In the genomic region with DNA sequence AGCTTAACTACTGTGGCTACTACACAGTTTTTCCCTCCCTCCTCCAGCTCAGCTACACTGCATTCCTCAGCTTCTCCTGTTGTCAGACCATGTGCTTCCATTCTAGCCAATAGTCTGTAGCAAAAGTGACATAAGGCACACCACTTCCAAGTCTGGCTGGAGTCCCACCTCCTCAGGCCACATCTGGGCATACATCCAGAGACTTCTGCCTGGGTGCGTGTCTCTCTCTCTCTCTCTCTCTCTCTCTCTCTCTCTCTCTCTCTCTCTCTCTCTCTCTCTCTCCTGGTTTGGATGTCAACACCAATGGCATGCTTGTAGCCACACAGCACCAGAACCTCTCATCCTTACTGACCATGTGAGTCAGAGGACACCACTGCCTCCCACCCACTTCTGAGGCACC, we compare ENCODE assay signal across 9 mouse cellular contexts. TPM values are rescaled to one million over a fixed set of nuclear protein-coding genes. Genes with fewer than 3 reads are reported as not detected.
A peak's percentile ranks its signal among the peaks of the same experiment; 100 is the strongest.
DNase-seq lines count a peak whose midpoint lies in the region; ATAC-seq and TF ChIP-seq lines count a peak whose summit lies in the region.
"Had no signal": no experiment of that assay in that cellular context is flagged by ENCODE, and none has a peak within 500 bp of the region (broad histone marks: within the 10 kb centered on the region; RNA-seq: fewer than 3 reads in every experiment).

No protein-coding gene starts in this region.

- H3K27me3 ChIP-seq in limb, embryonic 13.5 days = no peaks in the 10 kb centered on the region
- no peaks in the 10 kb centered on the region for H3K27me3 ChIP-seq in limb, embryonic 10.5 days (ENCODE audit: low read depth, poor library complexity, severe bottlenecking)
- H3K27me3 ChIP-seq in heart, embryonic 15.5 days = no peaks in the 10 kb centered on the region
- H3K27me3 ChIP-seq: midbrain, embryonic 13.5 days had no signal

- H3K4me3 ChIP-seq in limb, embryonic 13.5 days = no peak overlapping the region
- H3K4me3 ChIP-seq in limb, embryonic 10.5 days = no peak overlapping the region
- H3K4me3 ChIP-seq in heart, embryonic 15.5 days = no peak overlapping the region
- H3K4me3 ChIP-seq: midbrain, embryonic 13.5 days had no signal

- peak; percentile 87 for ATAC-seq in limb, embryonic 13.5 days (ENCODE audit: low FRiP score, low read depth)
- ATAC-seq in heart, embryonic 15.5 days (replicated peaks; ENCODE audit: insufficient number of reproducible peaks, insufficient read depth, low FRiP score, low read depth) = peak; percentile 83
- ATAC-seq: midbrain, embryonic 13.5 days had no signal

- no peak for TF ChIP-seq CTCF in brain, embryonic 14.5 days (IDR thresholded peaks at IDR 0.05; ENCODE audit: borderline replicate concordance, extremely low read depth, insufficient read depth, insufficient read length)

- no peak overlapping the region for H3K27ac ChIP-seq in limb, embryonic 13.5 days
- no peak overlapping the region for H3K27ac ChIP-seq in limb, embryonic 10.5 days
- H3K27ac ChIP-seq in heart, embryonic 15.5 days = peak overlapping the region; percentile 62
- H3K27ac ChIP-seq: midbrain, embryonic 13.5 days had no signal

- no peak overlapping the region for H3K4me2 ChIP-seq in limb, embryonic 13.5 days (replicated peaks)
- no peak overlapping the region for H3K4me2 ChIP-seq in heart, embryonic 15.5 days
- H3K4me2 ChIP-seq: midbrain, embryonic 13.5 days had no signal

- no peak overlapping the region for H3K9ac ChIP-seq in limb, embryonic 13.5 days
- no peak overlapping the region for H3K9ac ChIP-seq in heart, embryonic 15.5 days
- H3K9ac ChIP-seq: midbrain, embryonic 13.5 days had no signal

- no peaks in the 10 kb centered on the region for H3K36me3 ChIP-seq in limb, embryonic 13.5 days
- H3K36me3 ChIP-seq in limb, embryonic 10.5 days = no peaks in the 10 kb centered on the region
- H3K36me3 ChIP-seq in heart, embryonic 15.5 days = no peaks in the 10 kb centered on the region
- H3K36me3 ChIP-seq: midbrain, embryonic 13.5 days had no signal

- TF ChIP-seq POLR2A in brain, embryonic 14.5 days (IDR thresholded peaks at IDR 0.05; ENCODE audit: borderline replicate concordance, extremely low read depth, insufficient read depth, insufficient read length, poor library complexity, severe bottlenecking) = no peak

- H3K9me3 ChIP-seq in limb, embryonic 13.5 days = no peaks in the 10 kb centered on the region
- H3K9me3 ChIP-seq in limb, embryonic 10.5 days (replicated peaks) = no peaks in the 10 kb centered on the region
- H3K9me3 ChIP-seq in heart, embryonic 15.5 days (replicated peaks) = no peaks in the 10 kb centered on the region
- H3K9me3 ChIP-seq: midbrain, embryonic 13.5 days had no signal

- 33% methylated on average over 1 of the region's 1 CpGs for WGBS in limb, embryonic 13.5 days
- WGBS in limb, embryonic 10.5 days = 89% methylated on average over 1 of the region's 1 CpGs
- 25% methylated on average over 1 of the region's 1 CpGs for WGBS in heart, embryonic 15.5 days

- no peaks in the 10 kb centered on the region for H3K4me1 ChIP-seq in limb, embryonic 13.5 days
- no peaks in the 10 kb centered on the region for H3K4me1 ChIP-seq in limb, embryonic 10.5 days
- H3K4me1 ChIP-seq in heart, embryonic 15.5 days (replicated peaks) = peaks cover 8% of the 10 kb centered on the region
- H3K4me1 ChIP-seq: midbrain, embryonic 13.5 days had no signal

- no peak for DNase-seq in limb, embryonic 10.5 days (ENCODE audit: low spot score)
- DNase-seq in brain, embryonic 14.5 days (ENCODE audit: low read depth) = peak; percentile 50
- DNase-seq in ovary, postnatal 14 days (ENCODE audit: low spot score) = peak; percentile 15
- no peak for DNase-seq in yolk sac, embryonic 10.5 days (ENCODE audit: low spot score)
- DNase-seq in left cerebral cortex, adult 18-20 months (ENCODE audit: low spot score in 2 of 2) = no peak
- DNase-seq: thymus, postnatal 25 days had no signal

RNA-seq across cellular contexts. Expression of a gene that starts 55.6 kb away (rescaled TPM):
- polyA plus RNA-seq in limb, embryonic 13.5 days (2015; fragmentation: Nextera tagmentation; extraction: Ambion mirVana) = 15.2 and 15.3 TPM in 2 replicates
- 14.3 and 14.7 TPM in 2 replicates for polyA plus RNA-seq in limb, embryonic 10.5 days (2016; fragmentation: Nextera tagmentation; extraction: Ambion mirVana)
- 6.3 and 6.9 TPM in 2 replicates for polyA plus RNA-seq in brain, embryonic 14.5 days (2012; rRNA removed)
- polyA plus RNA-seq in heart, embryonic 15.5 days (2015; fragmentation: Nextera tagmentation; extraction: Ambion mirVana) = 10.0 and 10.7 TPM in 2 replicates
- total RNA-seq in left cerebral cortex, adult 18-20 months (2021) = 10 to 100 TPM; 55.6 to 63.4 TPM

Comparison
In these comparisons a context has a peak if more than half of its experiments do, and no peak if none do; other contexts are left out.
1. DNase-seq: peak in brain, embryonic 14.5 days (single experiment) and ovary, postnatal 14 days (single experiment); none in limb, embryonic 10.5 days (single experiment), yolk sac, embryonic 10.5 days (single experiment) and left cerebral cortex, adult 18-20 months (0 of 2).